Comparison of ENCODE assay signal across 14 mouse cellular contexts in genomic region chr4:86933026-86933425, GRCm38 (mm10). TPM values are rescaled to one million over a fixed set of nuclear protein-coding genes. Genes with fewer than 3 reads are reported as not detected.
DNase-seq lines count a peak whose midpoint lies in the region; ATAC-seq and TF ChIP-seq lines count a peak whose summit lies in the region.
"Had no signal": no experiment of that assay in that cellular context is flagged by ENCODE, and none has a peak within 500 bp of the region (broad histone marks: within the 10 kb centered on the region; RNA-seq: fewer than 3 reads in every experiment).

No protein-coding gene starts in this region.

- no peaks in the 10 kb centered on the region; the same call in 1 of the 2 replicates for H3K4me1 ChIP-seq in heart, postnatal 0 days (ENCODE audit: control insufficient read depth, insufficient read depth)
- no peaks in the 10 kb centered on the region for H3K4me1 ChIP-seq in lung, embryonic 14.5 days (ENCODE audit: insufficient read depth)
- no peaks in the 10 kb centered on the region for H3K4me1 ChIP-seq in G1E (ENCODE audit: insufficient read depth, low read depth, low read length)
- H3K4me1 ChIP-seq: heart, embryonic 13.5 days; stomach, embryonic 15.5 days had no signal

- intact Hi-C loops in heart, postnatal 36 days (cut with DNase I): no loop called here

- H3K9ac ChIP-seq in heart, postnatal 0 days (replicated peaks; ENCODE audit: low read depth, low read length): no peak overlapping the region
- H3K9ac ChIP-seq in lung, embryonic 14.5 days: no peak overlapping the region
- H3K9ac ChIP-seq: heart, embryonic 13.5 days; neural tube, embryonic 15.5 days; stomach, embryonic 15.5 days had no signal

- ATAC-seq in heart, postnatal 0 days (ENCODE audit: insufficient read depth, low read depth): no peak
- ATAC-seq in lung, embryonic 14.5 days (ENCODE audit: insufficient read depth): no peak
- no peak for ATAC-seq in G1E (ENCODE audit: extremely low read depth, insufficient number of reproducible peaks, low FRiP score, poor library complexity, severe bottlenecking)
- ATAC-seq in megakaryocyte progenitor cell, adult 5-6 weeks (replicated peaks; ENCODE audit: poor library complexity): peak; percentile 71
- ATAC-seq: hindbrain, embryonic 16.5 days had no signal

- H3K27ac ChIP-seq in heart, postnatal 0 days (ENCODE audit: low read depth): no peak overlapping the region
- no peak overlapping the region for H3K27ac ChIP-seq in lung, embryonic 14.5 days (ENCODE audit: low read depth)
- H3K27ac ChIP-seq: heart, embryonic 13.5 days; neural tube, embryonic 15.5 days; stomach, embryonic 15.5 days had no signal

- no peaks in the 10 kb centered on the region for H3K27me3 ChIP-seq in heart, postnatal 0 days (ENCODE audit: control insufficient read depth, insufficient read depth, low read length)
- H3K27me3 ChIP-seq in lung, embryonic 14.5 days (ENCODE audit: insufficient read depth, low read length): no peaks in the 10 kb centered on the region
- H3K27me3 ChIP-seq in G1E (ENCODE audit: insufficient read depth, low read length): no peaks in the 10 kb centered on the region
- H3K27me3 ChIP-seq: heart, embryonic 13.5 days; neural tube, embryonic 15.5 days; stomach, embryonic 15.5 days had no signal

- 89% methylated on average over 6 of the region's 6 CpGs for WGBS in heart, postnatal 0 days
- 82% methylated on average over 6 of the region's 6 CpGs for WGBS in lung, embryonic 14.5 days

- peak; percentile 25 for TF ChIP-seq CTCF in heart, postnatal 0 days (IDR thresholded peaks at IDR 0.05; ENCODE audit: low read depth)
- peak; percentile 54 for TF ChIP-seq CTCF in lung, embryonic 14.5 days (IDR thresholded peaks at IDR 0.05; ENCODE audit: low read depth)
- TF ChIP-seq CTCF in G1E (IDR thresholded peaks at IDR 0.05; ENCODE audit: low read depth, low read length): no peak

- no peak overlapping the region for H3K4me2 ChIP-seq in heart, postnatal 0 days (ENCODE audit: low read depth, low read length)
- no peak overlapping the region for H3K4me2 ChIP-seq in lung, embryonic 14.5 days
- H3K4me2 ChIP-seq: heart, embryonic 13.5 days; neural tube, embryonic 15.5 days; stomach, embryonic 15.5 days had no signal

- TF ChIP-seq EP300 in heart, postnatal 0 days (IDR thresholded peaks at IDR 0.05; ENCODE audit: low read depth): no peak

- no peak overlapping the region for H3K4me3 ChIP-seq in heart, postnatal 0 days (ENCODE audit: low read depth, low read length)
- H3K4me3 ChIP-seq in lung, embryonic 14.5 days (ENCODE audit: low read depth, low read length): no peak overlapping the region
- no peak overlapping the region for H3K4me3 ChIP-seq in G1E (ENCODE audit: low read depth, low read length)
- H3K4me3 ChIP-seq: heart, embryonic 13.5 days; neural tube, embryonic 15.5 days; stomach, embryonic 15.5 days had no signal

- H3K9me3 ChIP-seq in heart, postnatal 0 days (replicated peaks; ENCODE audit: control insufficient read depth, low read length): no peaks in the 10 kb centered on the region
- H3K9me3 ChIP-seq in lung, embryonic 14.5 days (ENCODE audit: low read depth, low read length): no peaks in the 10 kb centered on the region
- no peaks in the 10 kb centered on the region for H3K9me3 ChIP-seq in G1E (replicated peaks)
- H3K9me3 ChIP-seq: heart, embryonic 13.5 days; neural tube, embryonic 15.5 days; stomach, embryonic 15.5 days had no signal

- no peak for DNase-seq in heart, postnatal 0 days (ENCODE audit: low spot score)
- DNase-seq in heart, postnatal 36 days: no peak
- peak; percentile 18 for DNase-seq in lung, embryonic 14.5 days
- no peak for DNase-seq in lung, postnatal 36 days
- peak; percentile 4 for DNase-seq in G1E (ENCODE audit: low spot score)
- DNase-seq in spleen, postnatal 4 days (ENCODE audit: low spot score in 2 of 2): no peak
- DNase-seq in layer of hippocampus, postnatal 36 days: no peak
- DNase-seq: adrenal gland, adult 8-10 months; cerebellum, adult 11-12 months had no signal

- H3K36me3 ChIP-seq in heart, postnatal 0 days (replicated peaks; ENCODE audit: control insufficient read depth, insufficient read depth, low read length): no peaks in the 10 kb centered on the region
- H3K36me3 ChIP-seq in lung, embryonic 14.5 days (ENCODE audit: insufficient read depth): peaks cover 9% of the 10 kb centered on the region; the same call in 1 of the 2 replicates
- H3K36me3 ChIP-seq in G1E (replicated peaks): no peaks in the 10 kb centered on the region
- H3K36me3 ChIP-seq: stomach, embryonic 15.5 days had no signal

RNA-seq across cellular contexts. Expression of gene Acer2, which starts 58.8 kb away (rescaled TPM):
- 42.9 and 71.1 TPM in 2 replicates for total RNA-seq in heart, postnatal 0 days (2014; rRNA removed; ENCODE audit: low replicate concordance)
- 21.3 and 23.4 TPM in 2 replicates for polyA plus RNA-seq in heart, postnatal 0 days (2015; fragmentation: Nextera tagmentation; extraction: Ambion mirVana)
- total RNA-seq in heart, postnatal 36 days (2021): 10 to 100 TPM; 17.0 to 21.1 TPM
- 28.2 and 32.3 TPM in 2 replicates for polyA plus RNA-seq in lung, embryonic 14.5 days (2014; fragmentation: Nextera tagmentation; extraction: Ambion mirVana)
- total RNA-seq in G1E (2014; fragmentation: Nextera tagmentation): not detected in 2 replicates
- 0.22 TPM in 1 of 2 replicates, not detected in the other for total RNA-seq in G1E (2017)
- polyA plus RNA-seq in G1E (2012): not detected in 2 replicates
- 0.84 and 2.2 TPM in 2 replicates for total RNA-seq in megakaryocyte progenitor cell, adult 5-6 weeks (2015)
- 1.1 and 2.5 TPM in 2 replicates for total RNA-seq in megakaryocyte progenitor cell, adult 5-6 weeks (2017)
- total RNA-seq in layer of hippocampus, postnatal 36 days (2021): 1 to 10 TPM; 5.1 to 6.9 TPM

Comparison
In these comparisons a context has a peak if more than half of its experiments do, and no peak if none do; other contexts are left out.
1. DNase-seq: peak in lung, embryonic 14.5 days (single experiment) and G1E (single experiment); none in heart, postnatal 0 days (single experiment), heart, postnatal 36 days (0 of 2), lung, postnatal 36 days (single experiment), spleen, postnatal 4 days (0 of 2) and layer of hippocampus, postnatal 36 days (0 of 2).